Mouse (Mus musculus) heart, embryonic 10.5 days (tissue): ENCODE data around the gene Kdm2b. TPM values are rescaled to one million over a fixed set of nuclear protein-coding genes. Genes with fewer than 3 reads are reported as not detected.
A peak's percentile ranks its signal among the peaks of the same experiment; 100 is the strongest.

Experiments
- DNase-seq: peaks from one replicate; pipeline ENCODE4 v3.0.0-alpha.2; 2017; ENCODE audit warnings: low spot score
- H3K27ac ChIP-seq: fragments of 300-500 bp; sonication (generic); 2 replicates; pipeline ENCODE4 v1.5.1; 2016; ENCODE audit warnings: mild to moderate bottlenecking
- H3K27me3 ChIP-seq: fragments of 300-500 bp; sonication (generic); 2 replicates; pipeline ENCODE4 v1.6.1; 2016; ENCODE audit warnings: mild to moderate bottlenecking; ENCODE audit not compliant: poor library complexity, insufficient read depth, severe bottlenecking
- H3K36me3 ChIP-seq: fragments of 300-500 bp; sonication (generic); 2 replicates; pipeline ENCODE4 v1.6.1; 2016; ENCODE audit warnings: mild to moderate bottlenecking, moderate library complexity
- H3K4me1 ChIP-seq: fragments of 300-500 bp; sonication (generic); 2 replicates; pipeline ENCODE4 v1.6.1; 2016; ENCODE audit warnings: mild to moderate bottlenecking
- H3K4me3 ChIP-seq: fragments of 300-500 bp; sonication (generic); 2 replicates; pipeline ENCODE4 v1.5.1; 2016; ENCODE audit warnings: mild to moderate bottlenecking, moderate library complexity
- H3K9me3 ChIP-seq: fragments of 300-500 bp; sonication (generic); 2 replicates; pipeline ENCODE4 v1.6.1; 2016; ENCODE audit warnings: mild to moderate bottlenecking, moderate library complexity
- WGBS: fragments of 180-500 bp; shearing (Covaris S2); methylation state at CpG from one replicate; pipeline ENCODE4 v1.1.7; 2016; 5-methylcytosine and 5-hydroxymethylcytosine counted together
- polyA plus RNA-seq: library from polyadenylated mRNA; unstranded; fragments of >200 nt; fragmentation: Nextera tagmentation; extraction: Ambion mirVana; gene quantifications from 2 replicates; pipeline ENCODE4 v1.2.1, GENCODE M21; 2016

Gene Kdm2b
- polyA plus RNA-seq, 1 experiment from 2014 or later, result 47.1 TPM

GRCm38 (mm10) chr5:122824450-122824849, 165.2 kb downstream of the Kdm2b start:
- 60% methylated on average over 6 of the region's 6 CpGs for WGBS
- Histone ChIP-seq H3K36me3 (peaks cover 1% of the 10 kb centered on the region), H3K27me3 (no peaks in the 10 kb centered on the region), H3K9me3 (no peaks in the 10 kb centered on the region), H3K4me1 (peaks cover 7% of the 10 kb centered on the region), H3K4me3 (no peak overlapping the region), H3K27ac (no peak overlapping the region)
- DNase-seq, result no peak

DNA sequence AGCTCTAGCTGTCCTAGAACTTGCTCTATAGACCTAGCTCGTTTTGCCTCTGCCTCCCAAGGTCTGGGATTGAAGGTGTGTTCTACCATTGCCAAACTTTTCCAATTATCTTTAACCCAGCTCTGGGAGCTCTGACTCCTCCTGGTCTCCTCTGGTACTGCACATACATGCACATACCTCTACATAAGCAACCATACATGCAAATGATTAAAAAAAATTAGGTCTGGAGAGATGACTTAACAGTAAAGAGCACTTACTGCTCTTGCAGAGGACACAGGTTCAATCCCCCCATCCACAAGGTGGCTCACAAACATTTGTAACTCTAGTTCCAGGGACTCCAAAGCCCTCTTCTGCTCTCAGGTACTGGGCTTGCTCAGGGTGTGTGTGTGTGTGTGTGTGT, 165.6 kb downstream of the Kdm2b start:
- no peak for DNase-seq
- H3K27ac ChIP-seq, result no peak overlapping the region
- no peak overlapping the region for H3K4me3 ChIP-seq
- H3K27me3 ChIP-seq, result no peaks in the 10 kb centered on the region
- H3K9me3 ChIP-seq, result no peaks in the 10 kb centered on the region
- H3K4me1 ChIP-seq, result peaks cover 10% of the 10 kb centered on the region
- H3K36me3 ChIP-seq, result peaks cover 6% of the 10 kb centered on the region
- WGBS, result 71% methylated on average over 1 of the region's 1 CpGs

GRCm38 (mm10) chr5:122822441-122822840, 167.2 kb downstream of the Kdm2b start:
- H3K9me3 ChIP-seq, result no peaks in the 10 kb centered on the region
- WGBS, result 85% methylated on average over 4 of the region's 4 CpGs
- no peak for DNase-seq
- H3K4me3 ChIP-seq, result no peak overlapping the region
- H3K27me3 ChIP-seq, result no peaks in the 10 kb centered on the region
- H3K4me1 ChIP-seq, result peaks cover 10% of the 10 kb centered on the region
- no peak overlapping the region for H3K27ac ChIP-seq
- H3K36me3 ChIP-seq, result peaks cover 21% of the 10 kb centered on the region

GRCm38 (mm10) chr5:122821524-122821885, 168.1 kb downstream of the Kdm2b start:
- under 1% methylated on average over 10 of the region's 10 CpGs for WGBS
- Histone ChIP-seq H3K9me3 (no peaks in the 10 kb centered on the region), H3K4me3 (peak overlapping the region; percentile 87), H3K27ac (peak overlapping the region; percentile 97), H3K36me3 (peaks cover 30% of the 10 kb centered on the region), H3K27me3 (no peaks in the 10 kb centered on the region), H3K4me1 (peaks cover 10% of the 10 kb centered on the region)
- DNase-seq, result no peak

DNA sequence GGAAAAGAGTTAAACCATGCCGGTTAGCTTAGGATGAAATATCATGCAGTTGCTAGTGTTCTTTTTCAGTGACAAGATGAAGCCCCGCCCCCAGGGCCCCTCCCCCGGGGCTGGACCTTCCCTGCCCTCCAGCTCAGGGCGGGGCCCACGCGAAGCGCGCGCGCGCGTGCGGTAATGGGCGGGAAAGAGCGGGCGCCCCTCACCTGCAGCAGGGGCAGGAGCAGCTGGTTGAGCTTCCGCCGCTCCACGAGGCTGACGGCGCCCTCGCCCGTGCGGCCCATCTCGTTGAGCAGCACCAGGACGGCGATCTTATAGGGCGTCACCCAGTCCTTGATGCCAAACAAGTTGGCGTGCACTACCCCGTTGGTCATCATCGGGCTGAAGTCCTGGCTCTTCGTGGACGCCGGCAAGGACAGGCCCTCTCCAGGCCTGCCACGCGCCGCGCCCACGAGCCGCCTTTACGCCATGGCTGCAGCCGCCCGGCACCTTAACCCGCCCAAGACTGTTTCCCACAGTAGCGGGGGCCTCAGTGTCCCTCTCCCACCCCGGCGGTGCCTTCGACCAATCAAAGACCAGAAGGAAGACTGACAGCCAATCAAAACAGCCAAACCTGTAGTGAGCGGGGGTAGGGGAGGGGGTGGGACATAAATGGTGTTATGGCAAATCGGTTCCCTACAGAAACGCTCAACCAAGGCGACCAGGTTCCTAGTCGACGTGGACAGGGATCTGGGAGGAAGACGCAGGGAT, 168.7 kb downstream of the Kdm2b start, which contains the start of gene Anapc5:
TSS of gene Anapc5 (minus strand) at position 563 of the 747 bp plus-strand sequence.
- WGBS, result under 1% methylated on average over 55 of the region's 55 CpGs
- H3K4me3 ChIP-seq, result peak within 1 kb of the TSS; percentile 87
- no peaks in the 10 kb centered on the region for H3K27me3 ChIP-seq
- peaks cover 35% of the 10 kb centered on the region for H3K36me3 ChIP-seq
- peak; percentile 98 for DNase-seq
- peaks cover 10% of the 10 kb centered on the region for H3K4me1 ChIP-seq
- H3K9me3 ChIP-seq, result no peaks in the 10 kb centered on the region
- peak within 1 kb of the TSS; percentile 97 for H3K27ac ChIP-seq

Other genes starting within 250 kb of the Kdm2b start
- 16.6 and 21.3 TPM in 2 replicates for gene Camkk2, start 210.4 kb downstream of the Kdm2b start, polyA plus RNA-seq
- 405 and 415 TPM in 2 replicates for gene Anapc5, start 168.5 kb downstream of the Kdm2b start, polyA plus RNA-seq
- 33.6 and 35.3 TPM in 2 replicates for gene Rnf34, start 139.8 kb downstream of the Kdm2b start, polyA plus RNA-seq
- gene Orai1, start 25.3 kb upstream of the Kdm2b start, polyA plus RNA-seq, result 13.4 and 14.4 TPM in 2 replicates
- gene Morn3, start 57.2 kb upstream of the Kdm2b start, polyA plus RNA-seq, result not detected in 2 replicates
- 13.6 and 14.3 TPM in 2 replicates for gene Tmem120b, start 78.6 kb upstream of the Kdm2b start, polyA plus RNA-seq
- 1.5 and 1.7 TPM in 2 replicates for gene Rhof, start 142.9 kb upstream of the Kdm2b start, polyA plus RNA-seq
- gene Setd1b, start 152.4 kb upstream of the Kdm2b start, polyA plus RNA-seq, result 5.4 and 9.8 TPM in 2 replicates
- gene Psmd9, start 179.6 kb upstream of the Kdm2b start, polyA plus RNA-seq, result 73.2 and 85.3 TPM in 2 replicates
- 0.35 TPM in 1 of 2 replicates, not detected in the other for gene Hpd, start 192.9 kb upstream of the Kdm2b start, polyA plus RNA-seq